Comparison of ENCODE assay signal across 8 mouse cellular contexts in the genomic region with DNA sequence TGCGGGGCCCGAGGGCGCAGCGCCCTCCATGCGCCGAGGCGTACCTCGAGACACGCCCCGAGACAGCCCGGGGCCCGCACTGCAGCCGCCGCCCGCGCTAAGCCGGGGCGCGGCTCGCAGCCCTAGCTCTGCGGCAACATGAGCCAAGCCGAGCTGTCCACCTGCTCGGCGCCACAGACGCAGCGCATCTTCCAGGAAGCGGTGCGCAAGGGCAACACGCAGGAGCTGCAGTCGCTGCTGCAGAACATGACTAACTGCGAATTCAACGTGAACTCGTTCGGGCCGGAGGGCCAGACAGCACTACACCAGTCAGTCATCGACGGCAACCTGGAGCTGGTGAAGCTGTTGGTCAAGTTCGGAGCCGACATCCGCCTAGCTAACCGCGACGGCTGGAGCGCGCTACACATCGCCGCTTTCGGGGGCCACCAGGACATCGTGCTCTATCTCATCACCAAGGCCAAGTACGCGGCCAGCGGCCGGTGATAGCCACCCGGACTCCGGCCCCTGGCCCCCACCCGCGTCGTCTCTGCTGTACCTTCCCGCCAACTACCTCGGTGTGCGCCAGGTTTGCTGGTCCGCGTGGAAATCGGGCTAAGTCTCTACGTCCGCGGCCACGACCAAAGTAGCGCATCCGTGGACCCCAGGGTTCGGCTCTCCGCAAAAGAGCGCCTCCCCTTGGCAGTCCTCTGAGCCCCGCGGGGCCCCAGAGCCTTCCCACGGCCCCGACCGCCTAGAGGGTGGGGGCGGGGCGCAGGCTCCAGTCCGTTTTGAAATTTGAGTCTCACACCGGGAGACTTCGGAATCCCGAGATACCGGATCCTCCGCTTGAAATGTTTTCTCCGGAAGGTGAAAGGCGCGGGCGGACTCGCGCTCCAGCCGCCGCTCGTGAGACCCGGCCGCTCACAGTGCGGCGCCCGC. TPM values are rescaled to one million over a fixed set of nuclear protein-coding genes. Genes with fewer than 3 reads are reported as not detected.
A peak's percentile ranks its signal among the peaks of the same experiment; 100 is the strongest.
DNase-seq lines count a peak whose midpoint lies in the region; ATAC-seq and TF ChIP-seq lines count a peak whose summit lies in the region.

No protein-coding gene starts in this region.

- no peaks in the 10 kb centered on the region for H3K9me3 ChIP-seq in ES-E14 (ENCODE audit: control insufficient read depth, insufficient read depth, low read depth, low read length)
- no peaks in the 10 kb centered on the region for H3K9me3 ChIP-seq in embryonic facial prominence, embryonic 12.5 days
- H3K9me3 ChIP-seq in hindbrain, embryonic 12.5 days (replicated peaks) = no peaks in the 10 kb centered on the region
- no peaks in the 10 kb centered on the region for H3K9me3 ChIP-seq in liver, embryonic 13.5 days (replicated peaks)

- peak; percentile 16; the same call in 1 of the 2 replicates for ATAC-seq in embryonic facial prominence, embryonic 12.5 days (ENCODE audit: insufficient number of reproducible peaks, insufficient read depth, low FRiP score, low TSS enrichment)
- peak; percentile 21 for ATAC-seq in hindbrain, embryonic 12.5 days (ENCODE audit: low FRiP score)
- ATAC-seq in liver, embryonic 13.5 days (ENCODE audit: low read depth) = peak; percentile 81

- H3K9ac ChIP-seq in ES-E14 (ENCODE audit: insufficient read depth, low read depth, low read length, poor library complexity, severe bottlenecking) = peak overlapping the region; percentile 58
- peak overlapping the region; percentile 44 for H3K9ac ChIP-seq in embryonic facial prominence, embryonic 12.5 days
- peak overlapping the region; percentile 79 for H3K9ac ChIP-seq in hindbrain, embryonic 12.5 days
- peak overlapping the region; percentile 77 for H3K9ac ChIP-seq in liver, embryonic 13.5 days

- H3K27me3 ChIP-seq in embryonic facial prominence, embryonic 12.5 days = peaks cover 91% of the 10 kb centered on the region
- H3K27me3 ChIP-seq in hindbrain, embryonic 12.5 days = peaks cover 4% of the 10 kb centered on the region; the same call in 1 of the 2 replicates
- peaks cover 95% of the 10 kb centered on the region for H3K27me3 ChIP-seq in liver, embryonic 13.5 days

- H3K27ac ChIP-seq in ES-E14 (ENCODE audit: insufficient read depth, low read depth, low read length, poor library complexity, severe bottlenecking) = no peak overlapping the region
- H3K27ac ChIP-seq in embryonic facial prominence, embryonic 12.5 days = peak overlapping the region; percentile 80
- peak overlapping the region; percentile 91 for H3K27ac ChIP-seq in hindbrain, embryonic 12.5 days
- H3K27ac ChIP-seq in liver, embryonic 13.5 days = peak overlapping the region; percentile 86

- H3K4me1 ChIP-seq in ES-E14 (ENCODE audit: control insufficient read depth in 2 of 2, insufficient read depth in 2 of 2, low read length in 2 of 2, poor library complexity in 1 of 2) = peaks cover 1 to 6% of the 10 kb centered on the region in 2 experiments; a peak in 1 of 4 replicates
- H3K4me1 ChIP-seq in embryonic facial prominence, embryonic 12.5 days = peaks cover 52% of the 10 kb centered on the region
- peaks cover 72% of the 10 kb centered on the region for H3K4me1 ChIP-seq in hindbrain, embryonic 12.5 days
- H3K4me1 ChIP-seq in liver, embryonic 13.5 days (replicated peaks) = peaks cover 73% of the 10 kb centered on the region

- peak overlapping the region; percentile 62 to 68 for H3K4me3 ChIP-seq in ES-E14 (ENCODE audit: insufficient read depth in 1 of 2, low read depth in 1 of 2, low read length in 2 of 2, poor library complexity in 1 of 2, severe bottlenecking in 1 of 2)
- H3K4me3 ChIP-seq in embryonic facial prominence, embryonic 12.5 days = peak overlapping the region; percentile 55
- peak overlapping the region; percentile 74 for H3K4me3 ChIP-seq in hindbrain, embryonic 12.5 days
- peak overlapping the region; percentile 70 for H3K4me3 ChIP-seq in liver, embryonic 13.5 days (replicated peaks)

- in situ Hi-C loops in ES-E14 (cut with MboI; ENCODE audit: low sequenced_read_pairs in 2 of 2, unreplicated experiment in 2 of 2) = no loop called here

- peak; percentile 36 for DNase-seq in cerebellum, adult 8-10 months
- no peak for DNase-seq in cerebellum, adult 9-10 months
- DNase-seq in ES-E14 (ENCODE audit: low read depth, low spot score) = peak; percentile 35
- peak; percentile 50 for DNase-seq in liver, embryonic 13.5 days
- peak; percentile 78 for DNase-seq in neural tube, embryonic 10.5 days (ENCODE audit: extremely low spot score, low spot score)
- DNase-seq in thymus, postnatal 14 days = peak; percentile 65

- no peaks in the 10 kb centered on the region for H3K36me3 ChIP-seq in ES-E14 (ENCODE audit: control insufficient read depth, insufficient read depth, low read length, poor library complexity, severe bottlenecking)
- H3K36me3 ChIP-seq in embryonic facial prominence, embryonic 12.5 days = no peaks in the 10 kb centered on the region
- H3K36me3 ChIP-seq in hindbrain, embryonic 12.5 days = no peaks in the 10 kb centered on the region
- H3K36me3 ChIP-seq in liver, embryonic 13.5 days = no peaks in the 10 kb centered on the region

- WGBS in embryonic facial prominence, embryonic 12.5 days = under 1% methylated on average over 97 of the region's 100 CpGs
- WGBS in hindbrain, embryonic 12.5 days = 1% methylated on average over 100 of the region's 100 CpGs
- WGBS in liver, embryonic 13.5 days (ENCODE audit: insufficient replicate concordance) = under 1% methylated on average over 100 of the region's 100 CpGs

- peak overlapping the region; percentile 80 for H3K4me2 ChIP-seq in embryonic facial prominence, embryonic 12.5 days (replicated peaks)
- peak overlapping the region; percentile 73 for H3K4me2 ChIP-seq in hindbrain, embryonic 12.5 days (replicated peaks)
- peak overlapping the region; percentile 98 for H3K4me2 ChIP-seq in liver, embryonic 13.5 days

TF ChIP-seq in ES-E14, 5 proteins besides CTCF, POLR2A, EP300 and RAD21:
- no peak for TF ChIP-seq CHD2 (IDR thresholded peaks at IDR 0.05; ENCODE audit: low read depth, low read length)
- no peak for TF ChIP-seq ZC3H11A (IDR thresholded peaks at IDR 0.05; ENCODE audit: borderline replicate concordance, low read depth, low read length)
- no peak for TF ChIP-seq HCFC1 (IDR thresholded peaks at IDR 0.05; ENCODE audit: borderline replicate concordance, insufficient read depth, low read length)
- no peak for TF ChIP-seq ZNF384 (IDR thresholded peaks at IDR 0.05; ENCODE audit: low read depth, low read length)
- TF ChIP-seq MAFK (IDR thresholded peaks at IDR 0.05; ENCODE audit: insufficient read depth, low read depth, low read length) = no peak

RNA-seq across cellular contexts. Expression of a gene that starts 0.7 kb away (rescaled TPM):
- total RNA-seq in ES-E14 (2012; rRNA removed) = 1.9 and 2.1 TPM in 2 replicates
- 21.3 and 24.7 TPM in 2 replicates for polyA plus RNA-seq in embryonic facial prominence, embryonic 12.5 days (2016; fragmentation: Nextera tagmentation; extraction: Ambion mirVana)
- 70.9 and 76.4 TPM in 2 replicates for polyA plus RNA-seq in hindbrain, embryonic 12.5 days (2016; fragmentation: Nextera tagmentation; extraction: Ambion mirVana)
- polyA plus RNA-seq in liver, embryonic 13.5 days (2015; fragmentation: Nextera tagmentation; extraction: Ambion mirVana) = 2.5 and 2.6 TPM in 2 replicates

RNA-seq across cellular contexts. Expression of a gene that starts 15.5 kb away (rescaled TPM):
- total RNA-seq in ES-E14 (2012; rRNA removed) = 11.1 and 17.0 TPM in 2 replicates
- polyA plus RNA-seq in embryonic facial prominence, embryonic 12.5 days (2016; fragmentation: Nextera tagmentation; extraction: Ambion mirVana) = 3.1 and 3.9 TPM in 2 replicates
- polyA plus RNA-seq in hindbrain, embryonic 12.5 days (2016; fragmentation: Nextera tagmentation; extraction: Ambion mirVana) = 1.8 and 2.4 TPM in 2 replicates
- polyA plus RNA-seq in liver, embryonic 13.5 days (2015; fragmentation: Nextera tagmentation; extraction: Ambion mirVana) = 5.5 and 6.0 TPM in 2 replicates

RNA-seq across cellular contexts. Expression of a gene that starts 30.1 kb away (rescaled TPM):
- 50.9 and 60.9 TPM in 2 replicates for total RNA-seq in ES-E14 (2012; rRNA removed)
- polyA plus RNA-seq in embryonic facial prominence, embryonic 12.5 days (2016; fragmentation: Nextera tagmentation; extraction: Ambion mirVana) = 119 and 121 TPM in 2 replicates
- 107 and 117 TPM in 2 replicates for polyA plus RNA-seq in hindbrain, embryonic 12.5 days (2016; fragmentation: Nextera tagmentation; extraction: Ambion mirVana)
- 42.8 and 43.3 TPM in 2 replicates for polyA plus RNA-seq in liver, embryonic 13.5 days (2015; fragmentation: Nextera tagmentation; extraction: Ambion mirVana)

RNA-seq across cellular contexts. Expression of a gene that starts 33.2 kb away (rescaled TPM):
- total RNA-seq in ES-E14 (2012; rRNA removed) = 0.45 and 1.1 TPM in 2 replicates
- polyA plus RNA-seq in embryonic facial prominence, embryonic 12.5 days (2016; fragmentation: Nextera tagmentation; extraction: Ambion mirVana) = not detected in 2 replicates
- polyA plus RNA-seq in hindbrain, embryonic 12.5 days (2016; fragmentation: Nextera tagmentation; extraction: Ambion mirVana) = not detected in 2 replicates
- not detected in 2 replicates for polyA plus RNA-seq in liver, embryonic 13.5 days (2015; fragmentation: Nextera tagmentation; extraction: Ambion mirVana)

RNA-seq across cellular contexts. Expression of a gene that starts 37.3 kb away (rescaled TPM):
- total RNA-seq in ES-E14 (2012; rRNA removed) = 0.49 and 0.74 TPM in 2 replicates
- 1.1 TPM in 1 of 2 replicates, not detected in the other for polyA plus RNA-seq in embryonic facial prominence, embryonic 12.5 days (2016; fragmentation: Nextera tagmentation; extraction: Ambion mirVana)
- 0.19 TPM in 1 of 2 replicates, not detected in the other for polyA plus RNA-seq in hindbrain, embryonic 12.5 days (2016; fragmentation: Nextera tagmentation; extraction: Ambion mirVana)
- polyA plus RNA-seq in liver, embryonic 13.5 days (2015; fragmentation: Nextera tagmentation; extraction: Ambion mirVana) = not detected in 2 replicates

Comparison
In these comparisons a context has a peak if more than half of its experiments do, and no peak if none do; other contexts are left out.
1. ATAC-seq: peak in every context shown above with its lines; median percentile 81 in liver, embryonic 13.5 days; 21 in hindbrain, embryonic 12.5 days; 16 in embryonic facial prominence, embryonic 12.5 days.